Mouse (Mus musculus) megakaryocyte, embryonic 14.5 days (primary cell): ENCODE data around the gene Mllt6.

Source experiments
- FLI1 ChIP-seq: IDR thresholded peaks from 2 replicates; pipeline ENCODE4 v1.6.1; 2012; ENCODE audit warnings: low read length, inconsistent platforms, mixed read lengths
- GATA1 ChIP-seq: IDR thresholded peaks from 3 replicates; pipeline ENCODE4 v1.6.1; 2012; ENCODE audit warnings: mixed read lengths, low read length, inconsistent platforms, borderline replicate concordance

DNA sequence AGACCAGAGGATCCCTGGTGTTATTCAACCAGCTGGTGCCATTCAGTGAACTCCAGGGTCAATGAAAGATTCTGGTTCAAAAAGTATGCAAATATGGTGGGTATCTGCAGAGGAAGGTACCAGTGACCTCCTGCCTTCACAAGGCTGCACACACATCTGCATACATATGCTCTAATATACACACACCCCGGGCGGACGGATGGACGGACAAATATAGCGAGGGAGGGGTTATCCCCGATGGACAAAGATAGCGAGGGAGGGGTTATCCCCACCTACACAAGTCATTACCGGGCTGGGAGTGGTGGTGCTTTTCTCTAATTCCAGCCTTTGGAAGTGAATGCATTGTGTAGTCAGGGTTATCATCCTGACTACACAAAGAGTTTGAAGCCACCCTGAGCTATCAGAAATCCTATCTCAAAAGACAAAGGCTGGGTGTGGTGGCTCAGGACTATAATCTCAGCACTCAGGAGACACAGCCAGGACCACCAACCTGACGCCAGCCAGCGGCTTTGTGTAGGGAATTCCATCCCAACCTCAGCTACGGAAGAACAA lies 27.7 kb upstream of the Mllt6 start:
- TF ChIP-seq GATA1 = no peak
- TF ChIP-seq FLI1 = no peak
